Mouse (Mus musculus): ENCODE data around the gene Avil. TPM values are rescaled to one million over a fixed set of nuclear protein-coding genes. Genes with fewer than 3 reads are reported as not detected.
A peak's percentile ranks its signal among the peaks of the same experiment; 100 is the strongest.

Avil gene
- total RNA-seq, 2 experiments from 2014 or later, result 0.23 to 0.49 TPM

DNA sequence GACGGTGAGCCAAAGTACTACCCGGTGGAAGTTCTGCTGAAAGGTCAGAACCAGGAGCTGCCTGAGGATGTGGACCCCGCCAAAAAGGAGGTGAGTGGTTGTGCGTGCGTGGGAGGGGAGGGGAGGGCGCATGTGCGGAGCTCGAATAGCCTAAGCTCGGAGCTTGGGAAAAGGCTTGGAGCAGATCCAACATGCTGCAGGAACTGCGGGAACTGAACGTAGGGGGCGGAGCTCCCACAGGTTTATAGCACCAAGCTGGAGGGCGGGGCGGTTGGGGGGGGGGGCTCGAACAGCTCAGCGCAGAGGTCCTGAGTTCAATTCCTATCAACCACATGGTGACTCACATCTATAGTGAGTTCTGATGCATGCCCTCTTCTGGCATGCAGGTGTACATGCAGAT lies 17.9 kb downstream of the Avil start:
- no peak for DNase-seq (ENCODE audit: low spot score in 2 of 2)

DNA sequence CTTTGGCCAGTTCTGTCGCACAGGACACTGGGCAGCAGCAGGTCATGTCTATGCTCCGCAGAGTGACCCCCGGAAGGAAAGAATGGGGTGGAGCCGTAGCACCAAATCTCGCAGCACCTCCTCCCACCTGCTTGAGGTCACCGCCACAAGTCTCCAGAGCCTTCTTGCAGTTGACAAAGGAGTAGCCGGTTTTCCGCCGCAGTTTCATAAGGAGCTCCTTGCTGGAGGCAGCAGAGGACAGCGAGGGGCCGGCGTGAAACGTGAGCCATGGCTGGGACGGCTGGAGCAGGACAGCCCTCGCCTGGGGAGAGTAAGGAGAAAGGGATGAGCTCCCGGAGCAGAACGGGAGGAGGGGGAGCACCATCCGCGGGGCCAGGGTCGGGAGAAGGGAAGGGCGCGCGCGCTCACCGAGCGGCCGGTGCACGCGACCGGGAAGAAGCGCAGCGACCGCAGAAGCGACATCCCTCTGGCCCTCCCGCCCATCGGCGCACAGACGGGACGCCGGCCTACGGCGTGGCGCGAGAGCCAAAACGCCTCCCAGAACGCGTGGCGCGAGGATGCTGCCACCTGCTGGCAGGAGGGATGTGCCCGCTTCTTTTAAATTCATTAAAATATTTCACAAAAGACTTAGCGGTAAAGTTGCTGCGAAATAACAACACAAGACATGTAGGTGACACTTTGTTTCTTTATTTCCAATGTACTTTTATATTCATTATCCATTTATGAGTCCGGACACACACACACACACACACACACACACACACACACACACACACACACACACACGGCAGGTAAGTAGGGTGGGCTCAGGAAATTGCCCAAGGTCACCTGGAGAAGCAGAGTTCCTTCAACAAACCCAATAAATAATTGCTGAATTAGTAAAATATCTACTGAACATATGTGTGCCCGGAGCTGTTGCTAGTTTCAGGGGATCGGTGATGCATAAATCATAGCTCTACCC lies 30.1 kb downstream of the Avil start, which contains the start of gene Tsfm:
Gene Tsfm (minus strand): TSS at position 505 of the 961 bp plus-strand sequence.
- peak; percentile 92 to 96 for DNase-seq (ENCODE audit: low spot score in 2 of 2)

DNA sequence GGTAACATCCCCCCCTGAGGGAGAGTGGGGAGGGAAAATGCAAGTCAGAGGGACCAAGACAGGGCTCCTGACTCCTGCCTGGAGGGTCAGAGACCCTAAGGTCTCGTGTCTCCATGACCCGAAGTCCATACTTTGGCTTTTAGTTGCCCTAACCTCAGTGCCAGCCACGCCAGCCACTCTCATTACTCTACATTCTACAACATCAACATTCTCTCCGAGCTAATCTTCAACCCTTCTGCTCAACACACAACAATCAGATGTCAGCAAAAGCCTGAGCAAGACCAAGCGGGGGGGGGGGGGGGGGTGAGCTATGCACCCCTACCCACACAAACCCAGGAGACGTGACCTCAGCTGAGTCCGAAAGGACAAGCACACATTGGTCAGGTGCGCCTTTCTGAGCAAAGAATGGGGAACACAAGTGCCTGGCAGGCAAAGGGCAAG lies 32.8 kb downstream of the Avil start:
- no peak for DNase-seq (ENCODE audit: low spot score in 2 of 2)

DNA sequence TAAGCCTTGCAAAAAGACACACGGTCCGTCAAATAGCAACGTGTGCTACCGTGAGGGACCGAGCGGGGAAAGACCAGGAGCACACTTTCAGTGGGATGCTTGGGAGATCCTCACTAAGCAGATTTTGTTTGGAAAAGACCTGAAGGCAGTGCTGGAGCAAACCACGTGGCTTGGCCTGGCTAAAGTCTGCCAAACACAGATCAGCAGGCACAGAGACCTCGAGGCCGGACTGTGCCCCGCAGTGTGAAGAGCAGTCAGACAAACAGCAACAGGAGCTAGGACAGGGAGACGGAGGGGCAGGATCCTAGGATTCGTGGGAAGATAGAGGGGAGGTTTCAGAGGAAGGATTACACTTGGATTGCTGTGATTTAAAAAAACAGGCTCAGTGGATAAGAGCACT lies 35.8 kb downstream of the Avil start:
- no peak for DNase-seq (ENCODE audit: low spot score in 2 of 2)

DNA sequence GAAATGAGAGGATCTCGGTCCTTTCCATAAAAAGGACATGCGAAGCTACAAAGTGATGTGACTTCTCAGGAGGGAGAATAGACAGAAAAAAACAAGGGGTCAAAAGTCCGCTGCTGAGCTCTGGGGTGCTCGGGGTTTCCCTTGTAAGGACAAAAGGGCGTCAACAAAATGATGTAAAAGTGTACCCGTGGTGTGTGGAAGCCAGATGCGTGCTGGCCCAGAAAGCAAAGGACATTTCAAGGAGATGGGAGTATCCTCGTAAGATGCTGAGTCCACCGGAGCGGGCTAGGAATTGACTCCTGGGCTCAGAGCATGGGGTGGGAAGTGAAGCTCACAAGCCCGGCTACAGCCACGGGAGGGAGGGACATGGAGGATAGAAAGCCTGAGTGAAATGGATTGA lies 37.1 kb downstream of the Avil start:
- DNase-seq (ENCODE audit: low spot score in 2 of 2), result no peak

DNA sequence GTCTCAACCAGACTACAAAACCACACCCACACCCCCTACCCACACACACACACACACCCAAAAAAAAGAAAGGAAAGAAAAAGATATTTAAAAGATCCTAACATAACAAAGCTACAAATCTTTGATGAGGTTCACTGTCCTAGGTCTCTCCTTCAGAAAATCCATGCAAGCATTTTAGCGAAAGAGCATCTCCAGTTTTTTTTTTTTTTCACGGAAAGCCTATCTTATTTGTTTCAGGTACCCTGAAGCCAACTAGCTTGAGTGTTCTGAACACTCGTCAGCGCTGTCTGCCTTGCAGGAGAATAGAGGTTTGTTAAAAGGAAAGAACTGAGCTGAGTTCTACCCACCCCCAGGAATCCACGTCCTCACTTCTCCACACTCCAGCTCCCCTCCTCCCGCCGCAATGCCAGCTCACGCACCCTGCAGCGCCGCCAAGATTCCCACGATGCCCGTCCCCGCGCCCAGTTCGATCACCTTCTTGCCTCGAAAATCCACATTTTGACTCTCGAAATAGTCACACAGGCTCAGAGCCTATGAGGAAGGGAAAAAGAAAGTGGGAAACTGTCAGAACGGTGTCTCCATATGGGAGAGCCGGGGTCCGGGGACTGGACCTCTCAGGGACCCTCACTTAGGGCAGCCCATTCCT lies 40.2 kb downstream of the Avil start:
- peak; percentile 52 to 72 for DNase-seq (ENCODE audit: low spot score in 2 of 2)

DNA sequence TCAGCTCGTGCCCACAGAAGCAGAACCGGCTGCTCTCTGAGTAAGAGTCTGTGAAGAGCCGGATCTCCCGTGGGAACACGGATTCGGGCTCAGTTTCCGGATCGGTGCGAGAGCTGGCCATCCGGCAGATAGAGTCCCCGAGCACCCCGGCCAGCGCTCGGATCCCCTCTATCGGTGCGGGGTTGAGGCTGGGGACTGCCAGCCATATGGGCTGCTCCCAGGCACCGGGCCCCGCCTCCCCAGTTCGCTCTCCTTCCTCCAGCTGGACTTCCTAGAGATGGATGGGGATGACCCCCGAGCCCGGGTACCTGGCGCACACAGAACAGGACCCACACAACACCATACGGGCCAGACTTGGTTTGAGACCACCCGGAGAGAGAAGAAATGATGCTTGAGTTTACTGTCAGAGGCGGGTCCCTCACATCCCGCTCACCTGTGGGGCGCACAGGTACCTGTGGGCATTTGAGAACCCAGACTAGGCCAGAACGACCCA lies 40.8 kb downstream of the Avil start, which contains the start of the genes Mettl1 and Eef1akmt3:
Gene Mettl1 (plus strand): TSS at position 141 of the 493 bp plus-strand sequence.
Gene Eef1akmt3 (minus strand): TSS at position 240 of the 493 bp plus-strand sequence.
- peak; percentile 24 to 53 for DNase-seq (ENCODE audit: low spot score in 2 of 2)

DNA sequence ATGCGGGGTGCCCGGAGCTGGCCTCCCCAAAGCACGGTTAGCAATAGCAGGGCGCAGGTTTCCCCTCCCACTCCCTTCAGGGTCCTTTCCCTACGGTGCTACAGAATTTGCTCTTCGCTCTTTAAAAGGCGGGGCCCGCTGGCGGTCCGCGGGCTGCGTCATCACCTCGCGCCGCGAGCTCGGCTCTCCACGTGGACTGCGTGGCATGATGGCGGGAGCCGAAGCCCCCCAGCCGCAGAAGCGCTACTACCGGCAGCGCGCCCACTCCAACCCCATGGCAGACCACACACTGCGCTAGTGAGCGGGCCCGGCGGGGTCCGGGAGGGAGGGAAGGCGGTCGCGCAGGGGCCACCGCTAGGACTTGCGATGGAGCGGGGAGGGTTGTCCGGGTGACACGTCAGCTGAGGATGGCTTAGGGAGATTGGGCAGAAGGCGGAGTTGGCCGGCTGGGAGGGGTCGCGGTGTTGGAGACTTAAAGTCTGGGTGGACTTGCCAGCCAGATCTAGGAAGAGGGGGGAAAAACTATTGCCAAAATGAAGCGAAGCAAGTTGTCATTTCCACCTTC lies 41.3 kb downstream of the Avil start:
- peak; percentile 87 to 92 for DNase-seq (ENCODE audit: low spot score in 2 of 2)

DNA sequence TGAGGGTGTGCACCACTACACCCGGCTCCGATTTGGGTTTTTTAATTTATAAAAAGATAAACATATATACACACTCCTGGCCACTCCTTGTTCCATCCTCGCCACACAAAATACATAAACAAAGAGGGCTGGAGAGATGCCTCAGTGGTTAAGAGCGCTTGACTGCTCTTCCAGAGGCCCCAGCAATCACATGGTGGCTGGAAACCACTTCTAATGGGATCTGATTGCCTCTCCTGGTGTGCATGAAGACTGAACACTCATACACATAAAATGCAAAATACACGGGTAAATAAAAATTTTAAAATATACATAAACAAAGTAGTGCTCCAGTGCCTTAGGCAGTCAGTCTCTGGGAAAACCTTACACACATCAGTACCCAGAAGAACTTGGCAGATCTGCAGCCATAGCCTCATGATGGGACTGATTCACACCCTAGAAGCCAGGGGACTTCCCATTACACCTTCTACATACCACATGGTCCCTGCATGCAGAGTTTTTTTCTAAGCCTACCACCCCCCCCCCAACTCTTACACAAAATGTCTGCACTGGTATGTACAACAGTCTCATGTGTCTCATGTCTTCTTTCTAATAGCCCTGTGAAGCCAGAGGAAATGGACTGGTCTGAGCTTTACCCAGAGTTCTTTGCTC lies 42.1 kb downstream of the Avil start:
- DNase-seq (ENCODE audit: low spot score in 2 of 2), result no peak

DNA sequence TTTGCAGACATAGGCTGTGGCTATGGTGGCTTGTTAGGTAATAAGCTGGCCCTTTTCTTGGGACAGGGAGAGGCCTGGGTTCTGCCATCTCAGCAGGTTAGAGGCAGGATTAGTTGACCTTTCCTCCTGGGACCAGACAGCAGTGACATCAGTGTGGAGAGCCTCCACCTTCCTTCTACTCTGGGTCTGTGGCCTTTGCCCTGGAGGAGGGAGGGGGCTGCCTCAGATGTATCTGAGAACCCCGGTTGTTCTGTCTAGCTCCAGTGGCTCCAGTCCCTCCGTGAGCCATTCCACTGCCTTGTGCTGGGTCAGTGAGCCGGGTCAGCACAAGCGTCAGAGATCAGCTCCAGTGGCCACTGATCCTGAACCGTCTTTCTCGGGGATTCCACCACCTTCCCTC lies 42.7 kb downstream of the Avil start:
- no peak for DNase-seq (ENCODE audit: low spot score in 2 of 2)

DNA sequence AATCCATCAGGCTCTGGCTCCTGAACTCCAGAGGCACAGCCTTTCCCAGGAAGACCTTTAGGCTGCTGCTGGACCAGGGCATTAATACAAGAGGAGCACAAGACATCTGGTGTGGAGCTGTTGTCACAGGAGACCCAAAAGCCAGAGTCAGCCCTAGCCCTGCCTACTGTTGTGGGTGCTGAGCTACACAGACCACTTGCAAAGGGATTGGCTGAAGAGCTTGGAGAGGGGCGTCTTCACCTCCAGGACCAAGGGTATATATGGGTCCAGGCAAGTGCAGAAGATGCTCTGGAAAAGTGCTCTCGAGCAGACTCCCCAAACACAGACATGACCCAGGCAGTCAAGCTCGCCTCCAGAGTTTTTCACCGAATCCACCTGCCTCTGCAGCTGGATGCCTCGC lies 47.4 kb downstream of the Avil start, which contains the start of gene Cyp27b1:
Gene Cyp27b1 (plus strand): TSS at position 297 of the 400 bp plus-strand sequence.
- DNase-seq (ENCODE audit: low spot score in 2 of 2), result no peak

DNA sequence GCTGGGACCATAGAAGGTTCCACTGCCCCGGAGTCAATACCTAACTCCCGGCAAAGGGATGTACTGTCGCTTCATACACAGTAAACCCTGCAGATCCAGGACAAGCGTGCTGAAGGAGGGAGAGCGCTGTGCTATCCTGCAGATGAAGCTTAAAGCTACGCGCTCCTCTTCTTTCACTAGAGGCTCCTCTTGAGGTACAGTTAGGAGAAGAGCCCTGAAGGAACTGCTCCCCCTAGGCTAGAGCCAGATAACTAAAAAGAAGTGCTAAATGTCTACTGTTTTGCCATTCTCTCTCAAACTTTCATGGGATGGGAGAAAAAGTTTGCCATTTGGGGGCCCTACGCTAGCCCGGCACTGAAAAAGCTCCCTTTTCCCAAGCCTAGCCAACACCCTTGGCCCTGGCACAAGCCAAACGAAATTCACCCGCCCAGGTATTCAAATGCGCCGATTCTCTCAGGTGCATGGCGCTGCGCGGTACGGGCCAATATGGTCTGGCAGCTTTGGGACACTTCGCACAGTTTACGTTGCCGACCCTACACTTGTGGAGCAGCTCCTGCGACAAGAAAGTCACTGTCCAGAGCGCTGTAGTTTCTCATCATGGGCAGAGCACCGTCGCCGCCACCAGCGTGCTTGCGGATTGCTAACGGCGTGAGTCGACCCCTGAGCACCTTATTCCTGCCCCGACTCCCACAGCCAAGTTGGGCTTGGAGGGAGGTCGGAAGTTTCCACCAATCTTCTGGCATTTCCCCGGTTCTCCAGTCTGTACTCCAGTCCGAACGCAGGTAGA lies 48.3 kb downstream of the Avil start:
- no peak for DNase-seq (ENCODE audit: low spot score in 2 of 2)

DNA sequence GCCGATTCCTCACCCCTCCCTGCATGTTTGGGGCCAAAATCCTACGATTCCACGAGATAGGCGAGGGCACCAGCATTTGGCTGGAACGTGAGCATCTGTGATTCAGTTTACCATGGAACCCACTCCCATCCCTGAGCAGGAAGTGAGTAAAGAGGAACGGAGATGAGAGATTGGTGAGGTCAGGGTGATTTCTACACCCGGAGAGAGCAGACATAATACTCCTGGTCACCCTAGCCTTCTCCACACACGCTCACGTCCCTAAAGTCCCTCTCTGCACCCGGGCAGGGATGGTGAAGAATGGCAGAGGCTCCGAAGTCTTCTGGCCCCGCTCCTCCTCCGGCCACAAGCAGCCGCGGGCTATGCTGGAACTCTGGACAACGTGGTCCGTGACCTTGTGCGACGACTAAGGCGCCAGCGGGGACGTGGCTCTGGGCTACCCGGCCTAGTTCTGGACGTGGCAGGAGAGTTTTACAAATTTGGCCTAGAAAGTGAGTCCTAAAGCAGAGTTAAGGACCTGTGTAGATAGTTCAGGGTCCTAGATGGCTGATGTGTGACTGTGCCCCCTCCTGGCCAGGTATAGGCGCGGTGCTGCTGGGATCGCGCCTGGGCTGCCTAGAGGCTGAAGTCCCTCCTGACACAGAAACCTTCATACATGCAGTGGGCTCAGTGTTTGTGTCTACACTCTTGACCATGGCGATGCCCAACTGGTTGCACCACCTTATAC lies 49.0 kb downstream of the Avil start:
- DNase-seq (ENCODE audit: low spot score in 2 of 2), result no peak

DNA sequence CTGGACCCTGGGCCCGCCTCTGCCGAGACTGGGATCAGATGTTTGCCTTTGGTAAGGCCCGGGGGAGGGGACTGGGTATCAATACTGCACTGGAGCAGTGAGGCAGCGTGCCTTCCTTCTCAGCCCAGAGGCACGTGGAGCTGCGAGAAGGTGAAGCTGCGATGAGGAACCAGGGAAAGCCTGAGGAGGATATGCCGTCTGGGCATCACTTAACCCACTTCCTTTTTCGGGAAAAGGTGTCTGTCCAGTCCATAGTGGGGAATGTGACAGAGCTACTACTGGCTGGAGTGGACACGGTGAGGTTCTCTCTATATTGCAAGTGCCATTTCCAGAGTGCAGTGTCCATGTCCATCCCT lies 49.6 kb downstream of the Avil start:
- DNase-seq (ENCODE audit: low spot score in 2 of 2), result no peak

DNA sequence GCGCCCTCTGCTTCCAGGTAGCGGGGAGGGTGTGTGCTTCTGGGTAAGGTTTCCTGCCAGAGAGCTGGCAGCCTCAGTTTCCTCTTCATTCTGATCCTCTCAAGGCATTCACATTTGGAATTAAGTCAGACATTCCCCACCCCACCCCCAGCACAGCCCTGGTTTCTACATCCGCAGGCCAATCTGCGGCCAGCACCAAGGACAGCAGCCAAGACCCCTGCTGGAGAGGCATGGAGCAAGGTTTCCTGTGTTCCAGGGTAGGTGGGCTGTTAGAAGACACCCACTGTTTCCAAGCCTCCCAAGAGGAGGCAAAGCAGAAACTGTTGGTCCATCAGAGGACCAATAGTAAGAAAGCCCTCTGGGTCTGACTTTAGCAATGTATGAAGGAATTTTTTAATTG lies 54.1 kb downstream of the Avil start:
- DNase-seq (ENCODE audit: low spot score in 2 of 2), result no peak

DNA sequence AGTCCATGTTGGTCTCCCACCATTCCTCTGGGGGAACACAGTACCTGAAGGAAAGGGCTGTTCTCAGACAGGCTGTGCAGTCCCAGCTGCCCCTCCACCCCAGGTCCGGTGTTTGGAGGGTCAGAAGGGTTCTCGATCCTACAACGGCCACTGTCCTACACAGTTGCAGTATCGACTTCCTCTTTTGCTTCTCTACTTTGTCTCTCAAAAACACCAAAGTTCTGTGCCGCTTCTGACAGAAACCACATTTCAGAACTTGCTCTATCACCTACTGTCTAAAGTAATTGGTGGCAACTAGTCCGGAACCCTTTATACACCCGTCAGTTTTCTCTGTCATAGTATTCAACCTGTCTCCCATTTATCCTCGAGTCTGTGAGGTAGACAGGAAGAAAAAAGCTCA lies 54.9 kb downstream of the Avil start:
- DNase-seq (ENCODE audit: low spot score in 2 of 2), result no peak

DNA sequence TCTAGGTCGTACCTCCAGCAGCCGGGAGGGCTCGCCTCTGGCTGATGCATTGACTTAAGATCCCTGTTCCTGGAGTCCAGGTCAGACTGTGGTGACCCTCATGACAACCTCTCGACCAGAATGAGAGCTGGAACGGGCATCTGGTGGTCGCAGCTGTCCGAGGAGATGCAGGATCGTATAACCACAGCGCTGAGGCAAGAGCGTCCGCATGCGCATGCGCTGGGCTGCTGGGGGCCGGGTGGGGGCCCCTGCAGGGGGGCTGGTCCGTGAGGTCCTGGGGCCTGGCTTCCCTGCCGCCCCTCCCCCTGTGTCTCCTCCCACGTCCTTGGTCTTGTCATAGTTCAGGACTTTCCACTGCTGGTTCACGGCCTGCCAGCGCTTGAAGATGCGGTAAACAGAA lies 56.0 kb downstream of the Avil start:
- no peak for DNase-seq (ENCODE audit: low spot score in 2 of 2)

DNA sequence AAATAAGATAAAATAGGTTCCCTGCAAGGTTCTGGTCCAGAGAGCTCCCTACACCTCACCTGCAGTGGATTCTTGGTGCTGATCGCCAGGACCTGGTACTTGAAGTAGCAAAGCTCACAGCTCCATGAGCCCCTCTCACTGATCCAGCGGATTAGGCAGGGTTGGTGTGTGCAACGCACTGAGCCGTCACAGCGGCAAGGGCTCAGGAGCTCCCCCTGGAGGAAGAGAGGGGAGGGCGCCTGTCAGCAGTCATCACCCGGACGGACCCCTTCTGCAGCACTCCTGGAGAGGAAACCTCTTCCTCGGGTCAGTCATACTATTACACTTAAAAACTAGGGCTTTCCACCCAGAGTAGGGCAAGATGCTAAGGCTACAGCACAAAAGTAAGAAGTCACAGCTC lies 57.7 kb downstream of the Avil start:
- peak; percentile 79 to 80 for DNase-seq (ENCODE audit: low spot score in 2 of 2)

DNA sequence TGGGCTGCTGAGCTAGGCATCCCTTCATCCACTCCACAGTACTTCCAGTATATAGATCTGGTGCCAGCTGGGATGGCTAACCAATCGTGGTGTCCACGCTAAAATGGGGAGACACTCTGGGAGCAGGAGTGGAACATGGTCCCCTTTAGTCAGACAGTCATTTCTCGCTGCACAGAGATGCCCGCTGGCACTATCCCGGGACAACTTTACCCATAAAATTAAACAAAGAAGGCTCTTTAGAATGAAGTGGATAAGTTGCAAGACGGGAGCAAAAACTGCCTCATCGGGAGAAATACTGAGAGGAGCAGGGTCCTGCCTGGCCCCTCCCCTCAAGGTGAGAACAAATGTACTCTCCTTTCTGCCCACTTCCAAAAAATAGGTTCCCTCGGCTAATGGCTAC lies 58.2 kb downstream of the Avil start:
- no peak for DNase-seq (ENCODE audit: low spot score in 2 of 2)

Measured in left cerebral cortex, adult 18-20 months (tissue).